Mouse (Mus musculus) monocyte, adult 5-6 weeks (primary cell): ENCODE data around the gene Phtf2. TPM values are rescaled to one million over a fixed set of nuclear protein-coding genes. Genes with fewer than 3 reads are reported as not detected.
"Not testable (repeated sequence)": the region's sequence is repeated elsewhere in the genome, so short reads cannot be mapped to it uniquely, and the experiment has no call there.

ENCODE experiments used
- ATAC-seq: fragments of 153-309, 156-312 bp; replicated peaks from 2 replicates; pipeline ENCODE4 v1.8.0; 2017; ENCODE audit warnings: mild to moderate bottlenecking; ENCODE audit not compliant: low TSS enrichment, insufficient number of reproducible peaks, severe bottlenecking, poor library complexity, low FRiP score
- total RNA-seq: library from RNA; stranded (forward); fragments of 200-1000, 200-491, 200-594 nt; gene quantifications from 3 replicates; pipeline ENCODE4 v1.2.3, GENCODE M21; 2017

The Phtf2 gene
- total RNA-seq, 1 experiment from 2014 or later = 39.7 TPM

DNA sequence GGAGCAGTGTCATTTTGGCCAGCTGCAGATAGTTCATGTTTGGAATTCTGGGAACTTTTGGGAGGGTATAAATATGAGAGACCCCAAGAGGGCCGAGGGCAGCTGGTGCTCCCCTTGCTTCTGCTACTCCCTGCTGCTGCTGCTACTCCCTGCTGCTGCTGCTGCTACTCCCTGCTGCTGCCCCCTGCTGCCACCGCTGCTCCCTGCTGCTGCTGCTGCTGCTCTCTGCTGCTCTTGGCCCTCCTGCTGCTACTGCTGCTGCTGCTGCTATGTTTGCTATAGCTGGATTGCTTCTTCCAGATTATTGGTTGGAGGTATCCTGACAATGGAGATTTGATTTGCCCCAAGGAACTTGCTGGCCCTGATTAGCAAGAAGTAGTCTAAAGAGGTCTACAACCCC lies 143.1 kb downstream of the Phtf2 start:
- ATAC-seq = no peak

DNA sequence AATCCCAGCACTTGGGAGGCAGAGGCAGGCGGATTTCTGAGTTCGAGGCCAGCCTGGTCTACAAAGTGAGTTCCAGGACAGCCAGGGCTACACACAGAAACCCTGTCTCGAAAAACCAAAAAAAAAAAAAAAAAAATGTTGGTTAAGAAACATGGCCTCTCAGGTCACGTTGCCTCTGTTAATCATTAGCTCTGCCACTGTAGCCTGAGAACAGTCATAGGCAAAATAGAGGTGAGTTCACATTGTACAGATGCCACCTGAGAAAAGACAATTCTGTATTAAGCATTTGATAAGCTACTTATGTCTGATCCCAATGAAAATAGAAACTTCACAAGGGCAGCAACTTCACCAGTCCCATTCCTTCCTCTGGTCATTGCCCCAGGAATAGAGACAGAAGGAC lies 158.7 kb downstream of the Phtf2 start:
- not testable (repeated sequence) for ATAC-seq

DNA sequence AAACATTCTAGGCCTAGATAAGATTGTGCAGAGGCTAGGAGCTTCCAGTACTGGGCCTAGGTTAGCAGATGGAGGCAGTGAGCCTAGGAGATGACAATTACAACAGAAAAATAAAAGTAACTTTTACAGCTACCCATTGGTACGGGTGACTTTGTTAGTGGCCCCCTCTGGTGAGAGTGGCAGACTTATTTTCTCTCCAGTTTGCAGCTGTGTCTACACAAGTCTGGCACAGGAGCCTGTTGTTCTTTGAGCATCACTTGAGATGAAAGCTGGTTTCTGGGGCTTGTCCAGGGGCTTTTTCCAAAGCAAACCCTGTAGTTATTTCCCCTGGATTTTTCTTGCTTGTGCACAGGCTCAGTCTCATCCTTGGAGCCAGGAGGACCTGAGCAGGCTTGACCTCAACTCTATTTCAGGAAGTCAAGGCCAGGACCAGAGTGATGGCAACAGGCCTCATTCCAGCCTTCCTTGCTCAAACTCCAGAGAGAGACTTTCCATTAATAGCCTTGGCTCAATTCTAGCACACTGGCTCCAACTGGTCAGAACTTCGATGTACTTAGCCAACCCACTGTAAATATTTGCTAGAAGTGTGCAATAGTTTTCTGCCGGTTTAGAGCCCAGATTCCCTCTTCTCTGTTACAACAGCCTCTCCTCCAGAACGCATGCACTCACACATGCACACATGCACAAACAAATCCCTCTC lies 161.6 kb downstream of the Phtf2 start:
- ATAC-seq = no peak

DNA sequence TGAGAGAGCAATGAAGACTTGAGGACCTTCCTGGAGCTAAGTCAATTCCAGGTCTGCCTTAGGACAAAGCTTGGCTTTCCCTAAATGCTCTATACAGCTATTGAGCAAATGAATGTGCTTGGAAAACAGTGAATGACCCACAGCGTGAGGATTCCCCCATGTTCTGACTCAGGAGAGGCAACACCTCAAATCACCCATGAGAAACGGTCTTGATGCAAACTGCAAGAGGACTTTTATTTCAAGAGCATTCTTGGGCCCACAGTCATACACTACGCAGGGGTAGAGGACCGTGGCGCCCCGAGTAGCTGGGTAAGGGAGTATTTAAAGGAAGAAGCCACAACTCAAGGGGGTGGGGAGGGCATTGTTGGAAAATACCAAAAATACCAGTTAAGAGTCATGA lies 165.9 kb downstream of the Phtf2 start:
- not testable (repeated sequence) for ATAC-seq

DNA sequence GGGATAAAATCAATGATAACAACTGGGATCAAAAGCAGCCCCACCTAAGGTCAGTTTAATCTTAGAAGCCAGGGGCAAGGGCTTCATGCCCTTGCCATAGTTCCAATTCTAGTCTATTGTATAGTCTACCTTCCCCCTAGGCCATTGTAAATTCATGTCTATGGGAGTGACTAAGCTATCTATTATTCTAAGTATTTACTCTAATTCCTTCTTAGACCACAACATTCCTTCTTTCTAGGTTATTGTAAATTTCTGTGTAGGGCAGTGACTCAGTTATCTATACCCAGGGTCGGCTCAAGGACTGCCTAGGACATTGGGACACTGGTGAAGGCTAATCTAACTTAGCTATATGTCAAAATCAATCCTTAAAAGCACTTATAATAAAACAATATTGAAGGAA lies 167.3 kb downstream of the Phtf2 start:
- ATAC-seq = not testable (repeated sequence)

DNA sequence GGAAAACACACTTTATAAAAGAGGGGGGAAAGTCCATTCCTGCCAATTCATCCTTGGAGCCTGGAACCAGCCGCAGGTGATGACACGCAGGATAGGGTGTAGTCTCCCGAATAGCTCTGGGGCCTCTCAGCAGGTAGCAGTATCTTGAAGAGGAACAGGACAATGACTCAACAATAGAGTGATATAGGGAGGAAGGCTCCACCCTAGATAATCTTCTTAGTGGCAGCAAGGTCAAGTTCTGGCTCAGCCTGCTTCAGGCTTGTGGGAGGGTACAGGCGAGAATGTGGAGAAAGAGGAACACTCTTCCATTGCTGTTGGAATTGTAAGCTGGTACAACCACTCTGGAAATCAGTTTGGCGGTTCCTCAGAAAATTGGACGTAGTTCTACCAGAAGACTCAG lies 171.1 kb downstream of the Phtf2 start:
- not testable (repeated sequence) for ATAC-seq

Other genes with a start within 250 kb of the Phtf2 start
- gene Tmem60, start 67 bp upstream of the Phtf2 start, total RNA-seq = 9.7 to 19.7 TPM (median 12.5 TPM) in 3 replicates
- 46.5 to 65.5 TPM (median 51.9 TPM) in 3 replicates for gene Rsbn1l, start 74.3 kb upstream of the Phtf2 start, total RNA-seq
- 113 to 194 TPM (median 152 TPM) in 3 replicates for gene Ptpn12, start 173.8 kb upstream of the Phtf2 start, total RNA-seq